Mouse (Mus musculus) hindbrain, embryonic 13.5 days (tissue): ENCODE measurements around the gene Fam171a2. TPM values are rescaled to one million over a fixed set of nuclear protein-coding genes. Genes with fewer than 3 reads are reported as not detected.
"Not testable (repeated sequence)": the region's sequence is repeated elsewhere in the genome, so short reads cannot be mapped to it uniquely, and the experiment has no call there.

ENCODE experiments used
- ATAC-seq: fragments of 200-750 bp; cut with Nextera tagmentation; 2 replicates; pipeline ENCODE4 v1.8.0; 2017; ENCODE audit warnings: moderate TSS enrichment; ENCODE audit not compliant: low FRiP score
- H3K27ac ChIP-seq: fragments of 300-500 bp; sonication (generic); 2 replicates; pipeline ENCODE4 v1.5.1; 2015; ENCODE audit warnings: inconsistent platforms, mild to moderate bottlenecking, moderate library complexity
- H3K27me3 ChIP-seq: fragments of 300-500 bp; sonication (generic); 2 replicates; pipeline ENCODE4 v1.6.1; 2015; ENCODE audit warnings: mild to moderate bottlenecking, inconsistent platforms
- H3K36me3 ChIP-seq: fragments of 300-500 bp; sonication (generic); 2 replicates; pipeline ENCODE4 v1.6.1; 2015; ENCODE audit warnings: mild to moderate bottlenecking, inconsistent platforms
- H3K4me1 ChIP-seq: fragments of 300-500 bp; sonication (generic); replicated peaks from 2 replicates; pipeline ENCODE4 v1.6.1; 2015; ENCODE audit warnings: inconsistent platforms
- H3K4me2 ChIP-seq: fragments of 300-500 bp; sonication (generic); 2 replicates; pipeline ENCODE4 v1.6.1; 2015; ENCODE audit warnings: inconsistent platforms, mild to moderate bottlenecking, moderate library complexity
- H3K4me3 ChIP-seq: fragments of 300-500 bp; sonication (generic); 2 replicates; pipeline ENCODE4 v1.5.1; 2015; ENCODE audit warnings: mild to moderate bottlenecking, inconsistent platforms
- H3K9ac ChIP-seq: fragments of 300-500 bp; sonication (generic); 2 replicates; pipeline ENCODE4 v1.6.1; 2015; ENCODE audit warnings: mild to moderate bottlenecking, inconsistent platforms
- H3K9me3 ChIP-seq: fragments of 300-500 bp; sonication (generic); 2 replicates; pipeline ENCODE4 v1.6.1; 2016; ENCODE audit warnings: inconsistent platforms
- WGBS: fragments of 180-500 bp; shearing (Covaris S2); methylation state at CpG from one replicate; pipeline ENCODE4 v1.1.7; 2015; 5-methylcytosine and 5-hydroxymethylcytosine counted together
- microRNA-seq: library from miRNA; unstranded; fragments of <30 nt; microRNA quantifications from one replicate; pipeline ENCODE4, GENCODE M21; 2016
- polyA plus RNA-seq: library from polyadenylated mRNA; unstranded; fragments of >200 nt; fragmentation: Nextera tagmentation; extraction: Ambion mirVana; gene quantifications from 2 replicates; pipeline ENCODE4 v1.2.1, GENCODE M21; 2015

The Fam171a2 gene
- polyA plus RNA-seq, 1 experiment from 2014 or later: 15.9 TPM

- peak overlapping the region; percentile 98 for H3K27ac ChIP-seq
- H3K4me1 ChIP-seq: peaks cover 57% of the 10 kb centered on the region
- WGBS: 6% methylated on average over 17 of the region's 17 CpGs
- H3K9me3 ChIP-seq: no peaks in the 10 kb centered on the region
- H3K36me3 ChIP-seq: peaks cover 9% of the 10 kb centered on the region
- H3K27me3 ChIP-seq: peaks cover 6% of the 10 kb centered on the region; the same call in 1 of the 2 replicates
- H3K4me3 ChIP-seq: peak overlapping the region; percentile 83
- H3K9ac ChIP-seq: peak overlapping the region; percentile 94
- peak overlapping the region; percentile 97 for H3K4me2 ChIP-seq
- peak; percentile 64 for ATAC-seq
These were observed 53.6 kb downstream of the Fam171a2 start for GRCm38 (mm10) chr11:102393719-102394420.

GRCm38 (mm10) chr11:102393238-102393634, 54.2 kb downstream of the Fam171a2 start, which contains the start of gene Rundc3a:
TSS of gene Rundc3a (plus strand) at chr11:102393403.
- H3K4me2 ChIP-seq: peak within 1 kb of the TSS; percentile 97
- peak within 1 kb of the TSS; percentile 83 for H3K4me3 ChIP-seq
- H3K27me3 ChIP-seq: peaks cover 4% of the 10 kb centered on the region; the same call in 1 of the 2 replicates
- peak within 1 kb of the TSS; percentile 98 for H3K27ac ChIP-seq
- WGBS: under 1% methylated on average over 34 of the region's 34 CpGs
- H3K9ac ChIP-seq: peak within 1 kb of the TSS; percentile 94
- H3K36me3 ChIP-seq: peaks cover 4% of the 10 kb centered on the region
- H3K4me1 ChIP-seq: peaks cover 52% of the 10 kb centered on the region
- H3K9me3 ChIP-seq: no peaks in the 10 kb centered on the region
- ATAC-seq: peak; percentile 87

- WGBS: 24% methylated on average over 15 of the region's 15 CpGs
- H3K27me3 ChIP-seq: no peaks in the 10 kb centered on the region
- peak overlapping the region; percentile 94 for H3K9ac ChIP-seq
- H3K4me1 ChIP-seq: peaks cover 46% of the 10 kb centered on the region
- H3K4me3 ChIP-seq: peak overlapping the region; percentile 83
- H3K4me2 ChIP-seq: peak overlapping the region; percentile 97
- H3K36me3 ChIP-seq: no peaks in the 10 kb centered on the region
- no peaks in the 10 kb centered on the region for H3K9me3 ChIP-seq
- peak; percentile 36 for ATAC-seq
- H3K27ac ChIP-seq: peak overlapping the region; percentile 98
These were observed 54.8 kb downstream of the Fam171a2 start for GRCm38 (mm10) chr11:102392441-102393237.

- not testable (repeated sequence) for H3K36me3 ChIP-seq, H3K9ac ChIP-seq, H3K4me3 ChIP-seq, H3K4me2 ChIP-seq, H3K27me3 ChIP-seq, H3K9me3 ChIP-seq, H3K27ac ChIP-seq, ATAC-seq
- peaks cover 14% of the 10 kb centered on the region for H3K4me1 ChIP-seq
- WGBS: 91% methylated on average over 4 of the region's 5 CpGs
These were observed 58.0 kb downstream of the Fam171a2 start for GRCm38 (mm10) chr11:102389436-102389835.

Small RNA genes within 50 kb of the gene (microRNA-seq; reads per million reads assigned to microRNA genes)
- not detected for gene Mir6930

Other genes with a start within 250 kb of the Fam171a2 start
- 82.0 and 85.4 TPM in 2 replicates for gene Hdac5, start 217.5 kb downstream of the Fam171a2 start, polyA plus RNA-seq
- gene BC030867, start 198.8 kb downstream of the Fam171a2 start, polyA plus RNA-seq: 3.8 TPM in 2 replicates
- not detected in 2 replicates for gene Asb16, start 178.9 kb downstream of the Fam171a2 start, polyA plus RNA-seq
- gene Tmub2, start 162.8 kb downstream of the Fam171a2 start, polyA plus RNA-seq: 81.3 and 82.8 TPM in 2 replicates
- 29.2 and 29.9 TPM in 2 replicates for gene Atxn7l3, start 151.1 kb downstream of the Fam171a2 start, polyA plus RNA-seq
- 77.1 and 82.7 TPM in 2 replicates for gene Ubtf, start 127.9 kb downstream of the Fam171a2 start, polyA plus RNA-seq
- 4.4 and 5.0 TPM in 2 replicates for gene Slc4a1, start 81.5 kb downstream of the Fam171a2 start, polyA plus RNA-seq
- 135 and 144 TPM in 2 replicates for gene Rundc3a, start 54.3 kb downstream of the Fam171a2 start, polyA plus RNA-seq
- gene Slc25a39, start 39.7 kb downstream of the Fam171a2 start, polyA plus RNA-seq: 139 and 147 TPM in 2 replicates
- gene Grn, start 17.4 kb downstream of the Fam171a2 start, polyA plus RNA-seq: 76.5 and 77.3 TPM in 2 replicates
- 5.9 and 6.2 TPM in 2 replicates for gene Itga2b, start 22.4 kb upstream of the Fam171a2 start, polyA plus RNA-seq
- gene Gpatch8, start 108.7 kb upstream of the Fam171a2 start, polyA plus RNA-seq: 83.4 and 86.1 TPM in 2 replicates
- gene Gm11627, start 131.8 kb upstream of the Fam171a2 start, polyA plus RNA-seq: 2.8 and 5.3 TPM in 2 replicates
- 10.5 and 11.8 TPM in 2 replicates for gene Fzd2, start 156.7 kb upstream of the Fam171a2 start, polyA plus RNA-seq
- gene Meioc, start 216.0 kb upstream of the Fam171a2 start, polyA plus RNA-seq: 0.04 and 0.18 TPM in 2 replicates